Mouse (Mus musculus) hematopoietic stem cell, adult 5-6 weeks (primary cell): ENCODE measurements around the gene Grn. TPM values are rescaled to one million over a fixed set of nuclear protein-coding genes. Genes with fewer than 3 reads are reported as not detected.

Experiments used
- ATAC-seq, 2 experiments: fragments of 125-278 bp in 1 of 2; replicated peaks in 1 of 2; 2 replicates each; pipeline ENCODE4 v1.8.0; 2016 to 2017; ENCODE audit warnings: inconsistent platforms in 2 of 2, mild to moderate bottlenecking in 2 of 2, moderate number of reproducible peaks in 2 of 2, low read depth in 1 of 2, moderate TSS enrichment in 1 of 2; ENCODE audit not compliant: low FRiP score in 2 of 2, poor library complexity in 2 of 2, severe bottlenecking in 2 of 2, insufficient read depth in 1 of 2, low TSS enrichment in 1 of 2
- total RNA-seq: library from RNA; stranded (forward); fragments of 172-1452, 232-1000 nt; gene quantifications from 2 replicates; pipeline ENCODE4 v1.2.3, GENCODE M21; 2017

The Grn gene
- total RNA-seq, 1 experiment from 2014 or later: 28.1 TPM

GRCm38 (mm10) chr11:102480897-102481296 is 50.8 kb downstream of the Grn start:
- no peak for ATAC-seq

DNA sequence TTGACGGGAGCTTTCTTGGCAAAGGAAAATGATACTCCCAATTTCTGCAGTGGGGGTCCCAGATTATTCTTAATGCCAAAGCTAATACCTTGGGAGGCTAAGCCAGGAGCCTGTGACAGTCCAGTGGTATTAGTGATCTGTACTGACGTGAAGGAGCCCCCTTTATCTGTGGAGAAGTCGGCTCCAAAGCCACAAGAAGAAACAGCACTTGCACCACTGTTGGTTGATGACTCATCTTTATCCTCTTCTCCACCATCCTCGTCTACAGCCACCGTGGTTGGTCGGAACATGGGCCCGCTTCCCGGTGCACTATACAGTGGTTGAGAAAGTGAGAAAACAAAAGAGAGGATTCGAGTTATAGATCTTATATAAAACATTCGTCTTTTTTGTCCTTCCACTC is 51.7 kb downstream of the Grn start:
- no peak for ATAC-seq

Other genes starting within 250 kb of the Grn start
- 50.5 and 74.3 TPM in 2 replicates for gene Lsm12, start 245.0 kb upstream of the Grn start, total RNA-seq
- gene G6pc3, start 240.7 kb upstream of the Grn start, total RNA-seq: 27.8 and 42.7 TPM in 2 replicates
- 13.2 and 25.3 TPM in 2 replicates for gene Hdac5, start 200.1 kb upstream of the Grn start, total RNA-seq
- gene BC030867, start 181.4 kb upstream of the Grn start, total RNA-seq: 3.6 and 4.9 TPM in 2 replicates
- 1.3 TPM in 1 of 2 replicates, not detected in the other for gene Asb16, start 161.6 kb upstream of the Grn start, total RNA-seq
- gene Tmub2, start 145.4 kb upstream of the Grn start, total RNA-seq: 23.1 and 32.1 TPM in 2 replicates
- gene Atxn7l3, start 133.7 kb upstream of the Grn start, total RNA-seq: 24.4 and 26.5 TPM in 2 replicates
- gene Ubtf, start 110.6 kb upstream of the Grn start, total RNA-seq: 166 and 196 TPM in 2 replicates
- 3.7 and 9.8 TPM in 2 replicates for gene Slc4a1, start 64.1 kb upstream of the Grn start, total RNA-seq
- gene Rundc3a, start 36.9 kb upstream of the Grn start, total RNA-seq: 1.5 and 5.6 TPM in 2 replicates
- 24.3 and 28.5 TPM in 2 replicates for gene Slc25a39, start 22.4 kb upstream of the Grn start, total RNA-seq
- gene Fam171a2, start 17.4 kb downstream of the Grn start, total RNA-seq: 8.1 and 13.5 TPM in 2 replicates
- 39.8 and 44.3 TPM in 2 replicates for gene Itga2b, start 39.8 kb downstream of the Grn start, total RNA-seq
- gene Gpatch8, start 126.1 kb downstream of the Grn start, total RNA-seq: 30.8 and 38.6 TPM in 2 replicates
- gene Gm11627, start 149.1 kb downstream of the Grn start, total RNA-seq: not detected in 2 replicates
- gene Fzd2, start 174.1 kb downstream of the Grn start, total RNA-seq: 0.19 TPM in 1 of 2 replicates, not detected in the other
- not detected in 2 replicates for gene Meioc, start 233.4 kb downstream of the Grn start, total RNA-seq